Mouse (Mus musculus) testis, adult 2 months (tissue): ENCODE data around the gene Vav1.

Experiments used
- CTCF ChIP-seq: fragments of 200-500 bp; IDR thresholded peaks from 2 replicates; pipeline ENCODE4 v1.5.1; 2012; ENCODE audit warnings: low read depth, mild to moderate bottlenecking, inconsistent platforms, low read length, moderate library complexity; ENCODE audit not compliant: control insufficient read depth, insufficient read depth, insufficient replicate concordance
- POLR2A ChIP-seq: fragments of 200-500 bp; IDR thresholded peaks from 2 replicates; pipeline ENCODE4 v1.6.1; 2012; ENCODE audit warnings: low read depth, mild to moderate bottlenecking, inconsistent platforms, low read length, moderate library complexity; ENCODE audit not compliant: control insufficient read depth

DNA sequence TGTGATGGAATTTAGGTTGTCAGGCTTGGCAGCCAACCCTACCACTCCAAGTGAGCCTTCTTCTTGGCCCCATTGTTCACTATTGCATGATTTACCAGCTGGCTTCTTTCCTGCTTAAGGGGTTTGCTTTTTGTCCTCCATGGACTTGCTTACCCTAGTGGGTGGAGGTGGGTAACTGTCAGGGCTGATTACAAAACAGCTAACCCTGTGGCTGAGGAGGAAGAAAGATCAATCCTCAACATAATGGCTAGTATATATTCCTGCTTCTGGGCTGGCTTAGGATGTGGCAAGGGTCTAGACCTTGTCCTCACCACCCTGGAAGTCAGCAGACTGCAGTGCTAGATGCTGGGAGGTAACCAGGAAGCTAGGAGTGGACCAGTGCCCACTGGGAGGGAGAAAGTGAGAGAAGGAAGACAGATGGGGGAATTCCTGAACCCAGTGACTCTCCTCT lies 47.6 kb upstream of the Vav1 start:
- TF ChIP-seq CTCF, result no peak
- TF ChIP-seq POLR2A, result no peak
